Mouse (Mus musculus) kidney, embryonic 15.5 days (tissue): Measurements from ENCODE around the gene Erg. TPM values are rescaled to one million over a fixed set of nuclear protein-coding genes. Genes with fewer than 3 reads are reported as not detected.

Experiments used
- ATAC-seq: fragments of 200-750 bp; cut with Nextera tagmentation; replicated peaks from 2 replicates; pipeline ENCODE4 v1.8.0; 2017; ENCODE audit warnings: moderate TSS enrichment; ENCODE audit not compliant: low FRiP score
- H3K27ac ChIP-seq: fragments of 300-500 bp; sonication (generic); 2 replicates; pipeline ENCODE4 v1.5.1; 2015; ENCODE audit warnings: mild to moderate bottlenecking, inconsistent platforms
- H3K27me3 ChIP-seq: fragments of 300-500 bp; sonication (generic); 2 replicates; pipeline ENCODE4 v1.6.1; 2015; ENCODE audit warnings: inconsistent platforms
- H3K36me3 ChIP-seq: fragments of 300-500 bp; sonication (generic); 2 replicates; pipeline ENCODE4 v1.6.1; 2015; ENCODE audit warnings: inconsistent platforms
- H3K4me1 ChIP-seq: fragments of 300-500 bp; sonication (generic); 2 replicates; pipeline ENCODE4 v1.6.1; 2015; ENCODE audit warnings: inconsistent platforms
- H3K4me2 ChIP-seq: fragments of 300-500 bp; sonication (generic); 2 replicates; pipeline ENCODE4 v1.6.1; 2015; ENCODE audit warnings: moderate library complexity, mild to moderate bottlenecking, inconsistent platforms
- H3K4me3 ChIP-seq: fragments of 300-500 bp; sonication (generic); replicated peaks from 2 replicates; pipeline ENCODE4 v1.5.1; 2015; ENCODE audit warnings: mild to moderate bottlenecking, inconsistent platforms
- H3K9ac ChIP-seq: fragments of 300-500 bp; sonication (generic); 2 replicates; pipeline ENCODE4 v1.6.1; 2015; ENCODE audit warnings: mild to moderate bottlenecking, inconsistent platforms
- H3K9me3 ChIP-seq: fragments of 300-500 bp; sonication (generic); replicated peaks from 2 replicates; pipeline ENCODE4 v1.6.1; 2016; ENCODE audit warnings: inconsistent platforms
- WGBS: fragments of 180-500 bp; shearing (Covaris S2); methylation state at CpG from one replicate; pipeline ENCODE4 v1.1.7; 2015; ENCODE audit warnings: mixed read lengths; 5-methylcytosine and 5-hydroxymethylcytosine counted together
- polyA plus RNA-seq: library from polyadenylated mRNA; unstranded; fragments of >200 nt; fragmentation: Nextera tagmentation; extraction: Ambion mirVana; gene quantifications from 2 replicates; pipeline ENCODE4 v1.2.1, GENCODE M21; 2015

Erg gene
- polyA plus RNA-seq, 1 experiment from 2014 or later: 8.4 TPM

DNA sequence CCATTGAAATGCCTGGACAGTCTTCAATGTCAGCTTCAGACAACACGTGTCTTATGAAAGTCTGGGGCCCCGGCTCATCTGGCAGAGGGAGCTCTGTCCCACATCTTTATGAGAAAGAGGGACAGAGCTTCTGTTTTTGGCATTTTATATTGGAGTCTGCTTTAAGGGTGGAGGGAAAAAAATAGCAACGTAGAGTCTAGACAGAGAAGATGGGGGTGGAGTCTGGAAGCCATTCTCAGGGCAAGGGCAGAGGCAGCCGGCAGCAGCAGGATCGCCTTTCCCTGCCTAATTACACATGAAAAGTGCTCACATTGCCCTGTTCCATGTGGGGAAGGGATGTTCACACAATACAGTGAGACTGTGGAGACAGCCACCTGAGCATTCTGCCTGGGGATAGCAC is 16.1 kb upstream of the Erg start:
- H3K4me1 ChIP-seq: peaks cover 12% of the 10 kb centered on the region; the same call in 1 of the 2 replicates
- H3K4me3 ChIP-seq: no peak overlapping the region
- 28% methylated on average over 5 of the region's 5 CpGs for WGBS
- H3K9me3 ChIP-seq: no peaks in the 10 kb centered on the region
- ATAC-seq: no peak
- no peaks in the 10 kb centered on the region for H3K36me3 ChIP-seq
- H3K27me3 ChIP-seq: no peaks in the 10 kb centered on the region
- no peak overlapping the region for H3K4me2 ChIP-seq
- no peak overlapping the region for H3K27ac ChIP-seq
- no peak overlapping the region for H3K9ac ChIP-seq

GRCm38 (mm10) chr16:95601807-95602206 is 15.4 kb upstream of the Erg start:
- H3K27me3 ChIP-seq: no peaks in the 10 kb centered on the region
- 49% methylated on average over 4 of the region's 4 CpGs for WGBS

GRCm38 (mm10) chr16:95601219-95601580 is 14.8 kb upstream of the Erg start:
- H3K9ac ChIP-seq: no peak overlapping the region
- no peaks in the 10 kb centered on the region for H3K27me3 ChIP-seq
- ATAC-seq: no peak
- H3K4me1 ChIP-seq: peaks cover 12% of the 10 kb centered on the region; the same call in 1 of the 2 replicates
- no peaks in the 10 kb centered on the region for H3K9me3 ChIP-seq
- 89% methylated on average over 4 of the region's 4 CpGs for WGBS
- H3K4me2 ChIP-seq: no peak overlapping the region
- H3K27ac ChIP-seq: no peak overlapping the region
- no peaks in the 10 kb centered on the region for H3K36me3 ChIP-seq
- H3K4me3 ChIP-seq: no peak overlapping the region

More at GRCm38 (mm10) chr16:95601807-95602206, 15.4 kb upstream of the Erg start:
- no peak for ATAC-seq
- Histone ChIP-seq H3K36me3 (no peaks in the 10 kb centered on the region), H3K9ac (no peak overlapping the region), H3K9me3 (no peaks in the 10 kb centered on the region), H3K4me2 (no peak overlapping the region), H3K4me1 (peaks cover 12% of the 10 kb centered on the region; the same call in 1 of the 2 replicates), H3K27ac (no peak overlapping the region), H3K4me3 (no peak overlapping the region)

DNA sequence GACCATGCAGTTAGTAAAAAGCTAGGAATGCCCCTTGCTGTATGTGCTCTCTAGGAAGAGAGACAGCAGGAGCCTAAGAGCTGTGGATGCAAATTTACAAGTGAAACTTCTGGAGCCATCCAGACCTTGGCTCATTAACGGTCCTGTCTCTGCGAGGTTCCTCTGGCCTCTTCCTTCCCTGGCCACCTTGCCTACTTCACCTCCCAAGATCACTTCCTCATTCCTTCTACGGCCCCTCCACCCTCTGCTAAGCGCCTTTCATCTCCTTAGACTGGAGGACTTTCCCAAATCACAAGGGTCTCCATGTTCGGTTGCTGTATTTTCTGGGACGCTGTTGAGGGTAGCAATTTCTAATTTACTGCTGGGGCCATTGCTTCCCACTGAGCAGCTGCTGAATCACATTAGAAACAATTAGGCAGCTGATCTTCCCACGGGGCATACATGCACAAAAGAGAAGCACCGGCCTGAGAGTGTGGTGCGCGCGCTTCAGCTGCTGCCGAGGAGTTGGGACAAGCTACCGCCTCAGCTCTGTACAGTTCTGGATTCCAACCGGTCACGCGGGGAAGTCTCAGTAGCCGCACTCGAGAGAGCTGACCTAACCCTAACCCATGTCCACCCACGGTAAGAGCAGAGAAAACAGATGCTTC is 14.3 kb upstream of the Erg start:
- H3K4me2 ChIP-seq: no peak overlapping the region
- H3K27me3 ChIP-seq: no peaks in the 10 kb centered on the region; the same call in 1 of the 2 replicates
- no peaks in the 10 kb centered on the region for H3K36me3 ChIP-seq
- peaks cover 12% of the 10 kb centered on the region; the same call in 1 of the 2 replicates for H3K4me1 ChIP-seq
- H3K9me3 ChIP-seq: no peaks in the 10 kb centered on the region
- no peak overlapping the region for H3K27ac ChIP-seq
- WGBS: 69% methylated on average over 19 of the region's 19 CpGs
- H3K4me3 ChIP-seq: no peak overlapping the region
- ATAC-seq: no peak
- H3K9ac ChIP-seq: no peak overlapping the region

DNA sequence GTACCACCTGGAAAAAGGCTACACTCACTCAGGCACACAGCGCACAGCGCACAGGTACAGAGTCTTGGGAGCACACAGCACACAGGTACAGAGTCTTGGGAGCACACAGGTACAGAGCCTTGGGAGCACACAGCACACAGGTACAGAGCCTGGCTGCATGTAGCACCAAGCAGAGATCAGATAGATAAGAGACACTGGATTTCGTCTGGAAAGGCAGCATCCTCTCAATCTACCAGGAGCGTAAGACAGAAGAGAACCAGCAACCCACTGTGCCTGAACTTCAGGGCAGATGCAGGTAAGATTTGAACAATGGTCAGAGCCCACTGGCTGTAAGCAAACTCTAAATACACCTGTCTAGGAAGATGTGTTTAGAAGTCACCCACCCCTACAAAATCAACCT is 12.5 kb upstream of the Erg start:
- H3K4me2 ChIP-seq: no peak overlapping the region
- no peaks in the 10 kb centered on the region; the same call in 1 of the 2 replicates for H3K27me3 ChIP-seq
- WGBS: 94% methylated on average over 4 of the region's 4 CpGs
- no peak overlapping the region for H3K4me3 ChIP-seq
- H3K9ac ChIP-seq: no peak overlapping the region
- no peaks in the 10 kb centered on the region for H3K36me3 ChIP-seq
- no peaks in the 10 kb centered on the region for H3K9me3 ChIP-seq
- no peak overlapping the region for H3K27ac ChIP-seq
- no peak for ATAC-seq
- peaks cover 12% of the 10 kb centered on the region; the same call in 1 of the 2 replicates for H3K4me1 ChIP-seq

DNA sequence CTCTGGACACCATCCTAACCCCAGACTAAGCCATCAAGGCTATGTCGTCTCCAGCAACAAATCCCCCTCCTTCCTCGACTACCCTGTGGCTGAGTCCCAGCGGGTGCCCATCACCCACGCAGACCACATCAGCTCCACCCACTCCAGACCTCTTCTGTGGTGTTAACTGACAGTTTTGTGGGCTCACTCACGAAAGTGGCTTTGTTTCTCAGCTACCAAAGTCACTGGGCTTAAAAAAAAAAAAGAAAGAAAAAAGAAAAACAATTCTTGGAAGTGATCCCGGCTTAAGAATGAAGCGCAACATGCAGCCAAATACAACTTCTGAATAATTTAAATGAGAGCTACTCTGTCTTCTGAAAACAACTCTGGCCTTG is 11.2 kb upstream of the Erg start:
- ATAC-seq: no peak
- H3K4me2 ChIP-seq: no peak overlapping the region
- no peaks in the 10 kb centered on the region for H3K9me3 ChIP-seq
- H3K27ac ChIP-seq: 0 out of 2 replicates have a peak overlapping the region, but pooled peaks have one; percentile 46
- no peaks in the 10 kb centered on the region for H3K36me3 ChIP-seq
- H3K27me3 ChIP-seq: no peaks in the 10 kb centered on the region; the same call in 1 of the 2 replicates
- peaks cover 10% of the 10 kb centered on the region; the same call in 1 of the 2 replicates for H3K4me1 ChIP-seq
- no peak overlapping the region for H3K4me3 ChIP-seq
- 45% methylated on average over 7 of the region's 7 CpGs for WGBS
- no peak overlapping the region for H3K9ac ChIP-seq

GRCm38 (mm10) chr16:95596884-95597577 is 10.6 kb upstream of the Erg start:
- WGBS: 84% methylated on average over 11 of the region's 11 CpGs
- Histone ChIP-seq H3K4me1 (peaks cover 4% of the 10 kb centered on the region; the same call in 1 of the 2 replicates), H3K9me3 (no peaks in the 10 kb centered on the region), H3K27ac (no peak overlapping the region), H3K36me3 (no peaks in the 10 kb centered on the region), H3K27me3 (no peaks in the 10 kb centered on the region; the same call in 1 of the 2 replicates), H3K4me3 (no peak overlapping the region), H3K4me2 (no peak overlapping the region), H3K9ac (no peak overlapping the region)
- no peak for ATAC-seq

- Histone ChIP-seq H3K9ac (no peak overlapping the region), H3K4me2 (no peak overlapping the region), H3K4me1 (peaks cover 26% of the 10 kb centered on the region), H3K27ac (no peak overlapping the region), H3K36me3 (no peaks in the 10 kb centered on the region), H3K27me3 (peaks cover 63% of the 10 kb centered on the region), H3K9me3 (no peaks in the 10 kb centered on the region), H3K4me3 (no peak overlapping the region)
- no peak for ATAC-seq
- 11% methylated on average over 5 of the region's 5 CpGs for WGBS
Observed at GRCm38 (mm10) chr16:95588849-95589248, 2.5 kb upstream of the Erg start.

- Histone ChIP-seq H3K9ac (no peak overlapping the region), H3K27ac (no peak overlapping the region), H3K4me3 (peak overlapping the region; percentile 48; the same call in 1 of the 2 replicates), H3K4me1 (peaks cover 26% of the 10 kb centered on the region), H3K36me3 (no peaks in the 10 kb centered on the region), H3K27me3 (peaks cover 82% of the 10 kb centered on the region), H3K9me3 (no peaks in the 10 kb centered on the region), H3K4me2 (peak overlapping the region; percentile 89)
- 17% methylated on average over 7 of the region's 7 CpGs for WGBS
- no peak for ATAC-seq
Observed at GRCm38 (mm10) chr16:95586726-95587125, 333 bp upstream of the Erg start.

GRCm38 (mm10) chr16:95585541-95586310 is 667 bp downstream of the Erg start:
- H3K36me3 ChIP-seq: no peaks in the 10 kb centered on the region
- peaks cover 89% of the 10 kb centered on the region for H3K27me3 ChIP-seq
- H3K4me1 ChIP-seq: peaks cover 26% of the 10 kb centered on the region
- no peak overlapping the region for H3K27ac ChIP-seq
- WGBS: under 1% methylated on average over 36 of the region's 36 CpGs
- H3K4me3 ChIP-seq: peak overlapping the region; percentile 48
- no peaks in the 10 kb centered on the region for H3K9me3 ChIP-seq
- peak overlapping the region; percentile 29; the same call in 1 of the 2 replicates for H3K9ac ChIP-seq
- peak overlapping the region; percentile 89 for H3K4me2 ChIP-seq
- ATAC-seq: peak; percentile 91

- Histone ChIP-seq H3K4me2 (peak overlapping the region; percentile 89), H3K4me3 (peak overlapping the region; percentile 48), H3K9ac (peak overlapping the region; percentile 29; the same call in 1 of the 2 replicates), H3K4me1 (peaks cover 26% of the 10 kb centered on the region), H3K27ac (no peak overlapping the region), H3K9me3 (no peaks in the 10 kb centered on the region), H3K36me3 (no peaks in the 10 kb centered on the region), H3K27me3 (peaks cover 88% of the 10 kb centered on the region)
- peak; percentile 10; the same call in 1 of the 2 replicates for ATAC-seq
- 9% methylated on average over 37 of the region's 37 CpGs for WGBS
Observed at GRCm38 (mm10) chr16:95584751-95585528, 1.5 kb downstream of the Erg start.
